ENCODE assay signal across 13 mouse cellular contexts in genomic region chr1:36062088-36062805, GRCm38 (mm10). TPM values are rescaled to one million over a fixed set of nuclear protein-coding genes. Genes with fewer than 3 reads are reported as not detected.
DNase-seq lines count a peak whose midpoint lies in the region; ATAC-seq lines count a peak whose summit lies in the region.
"Had no signal": no experiment of that assay in that cellular context is flagged by ENCODE, and none has a peak within 500 bp of the region (broad histone marks: within the 10 kb centered on the region; RNA-seq: fewer than 3 reads in every experiment).

No protein-coding gene starts in this region.

- no peaks in the 10 kb centered on the region for H3K9me3 ChIP-seq in heart, embryonic 10.5 days
- no peaks in the 10 kb centered on the region for H3K9me3 ChIP-seq in limb, embryonic 15.5 days
- H3K9me3 ChIP-seq: embryonic facial prominence, embryonic 13.5 days had no signal

- H3K4me1 ChIP-seq in heart, embryonic 10.5 days = peaks cover 60% of the 10 kb centered on the region
- H3K4me1 ChIP-seq in limb, embryonic 15.5 days = peaks cover 32% of the 10 kb centered on the region

- H3K4me3 ChIP-seq in heart, embryonic 10.5 days = no peak overlapping the region
- H3K4me3 ChIP-seq in limb, embryonic 15.5 days = no peak overlapping the region
- H3K4me3 ChIP-seq: embryonic facial prominence, embryonic 13.5 days had no signal

- DNase-seq in heart, embryonic 10.5 days (ENCODE audit: low spot score) = peak; percentile 73
- DNase-seq in heart, adult 9 months (ENCODE audit: low spot score in 2 of 2) = no peak
- peak; percentile 34 for DNase-seq in testis, postnatal 10 days (ENCODE audit: low spot score)
- DNase-seq in testis, postnatal 14 days (ENCODE audit: low spot score) = no peak
- DNase-seq in retina, embryonic 14.5 days (ENCODE audit: low spot score) = no peak
- DNase-seq in ovary, adult 18-20 months (ENCODE audit: low spot score) = no peak
- DNase-seq: adrenal gland, postnatal 25 days; B cell, adult 2 months; heart, postnatal 10 days; lung, embryonic 14.5 days had no signal

- WGBS in heart, embryonic 10.5 days = 54% methylated on average over 11 of the region's 11 CpGs
- WGBS in limb, embryonic 15.5 days = 84% methylated on average over 11 of the region's 11 CpGs

- no peak for ATAC-seq in limb, embryonic 15.5 days (ENCODE audit: insufficient number of reproducible peaks, low FRiP score, low TSS enrichment, low read depth)
- ATAC-seq in megakaryocyte-erythroid progenitor cell, adult 5-6 weeks (replicated peaks; ENCODE audit: low FRiP score, low TSS enrichment, poor library complexity, severe bottlenecking) = peak; percentile 53

- H3K27me3 ChIP-seq in heart, embryonic 10.5 days (ENCODE audit: insufficient read depth, poor library complexity, severe bottlenecking) = peaks cover 8% of the 10 kb centered on the region; the same call in 1 of the 2 replicates
- H3K27me3 ChIP-seq in limb, embryonic 15.5 days = no peaks in the 10 kb centered on the region

- no peak overlapping the region for H3K4me2 ChIP-seq in limb, embryonic 15.5 days
- H3K4me2 ChIP-seq: embryonic facial prominence, embryonic 13.5 days; lung, embryonic 14.5 days had no signal

- 0 out of 2 replicates have a peak overlapping the region, but pooled peaks have one; percentile 36 for H3K27ac ChIP-seq in heart, embryonic 10.5 days
- 0 out of 2 replicates have a peak overlapping the region, but pooled peaks have one; percentile 11 for H3K27ac ChIP-seq in limb, embryonic 15.5 days

- H3K9ac ChIP-seq in limb, embryonic 15.5 days = no peak overlapping the region
- H3K9ac ChIP-seq: embryonic facial prominence, embryonic 13.5 days; lung, embryonic 14.5 days had no signal

- no peaks in the 10 kb centered on the region for H3K36me3 ChIP-seq in heart, embryonic 10.5 days
- H3K36me3 ChIP-seq in limb, embryonic 15.5 days = no peaks in the 10 kb centered on the region
- H3K36me3 ChIP-seq: embryonic facial prominence, embryonic 13.5 days had no signal

RNA-seq across cellular contexts. Expression of gene Hs6st1, which starts 6.0 kb away (rescaled TPM):
- polyA plus RNA-seq in heart, embryonic 10.5 days (2016; fragmentation: Nextera tagmentation; extraction: Ambion mirVana) = 3.5 and 5.7 TPM in 2 replicates
- polyA plus RNA-seq in limb, embryonic 15.5 days (2015; fragmentation: Nextera tagmentation; extraction: Ambion mirVana) = 6.5 and 8.1 TPM in 2 replicates
- 50.8 and 62.3 TPM in 2 replicates for total RNA-seq in megakaryocyte-erythroid progenitor cell, adult 5-6 weeks (2014; fragmentation: Nextera tagmentation)
- total RNA-seq in megakaryocyte-erythroid progenitor cell, adult 5-6 weeks (2017) = 18.3 and 30.2 TPM in 2 replicates

Comparison
In these comparisons a context has a peak if more than half of its experiments do, and no peak if none do; other contexts are left out.
1. DNase-seq: peak in heart, embryonic 10.5 days (single experiment) and testis, postnatal 10 days (single experiment); none in heart, adult 9 months (0 of 2), testis, postnatal 14 days (single experiment), retina, embryonic 14.5 days (single experiment) and ovary, adult 18-20 months (single experiment).